Mouse (Mus musculus) testis, adult 2 months (tissue): ENCODE results near the gene Spg20.

Experiments
- CTCF ChIP-seq: fragments of 200-500 bp; IDR thresholded peaks from 2 replicates; pipeline ENCODE4 v1.5.1; 2012; ENCODE audit warnings: low read depth, mild to moderate bottlenecking, inconsistent platforms, low read length, moderate library complexity; ENCODE audit not compliant: control insufficient read depth, insufficient read depth, insufficient replicate concordance
- POLR2A ChIP-seq: fragments of 200-500 bp; IDR thresholded peaks from 2 replicates; pipeline ENCODE4 v1.6.1; 2012; ENCODE audit warnings: low read depth, mild to moderate bottlenecking, inconsistent platforms, low read length, moderate library complexity; ENCODE audit not compliant: control insufficient read depth

DNA sequence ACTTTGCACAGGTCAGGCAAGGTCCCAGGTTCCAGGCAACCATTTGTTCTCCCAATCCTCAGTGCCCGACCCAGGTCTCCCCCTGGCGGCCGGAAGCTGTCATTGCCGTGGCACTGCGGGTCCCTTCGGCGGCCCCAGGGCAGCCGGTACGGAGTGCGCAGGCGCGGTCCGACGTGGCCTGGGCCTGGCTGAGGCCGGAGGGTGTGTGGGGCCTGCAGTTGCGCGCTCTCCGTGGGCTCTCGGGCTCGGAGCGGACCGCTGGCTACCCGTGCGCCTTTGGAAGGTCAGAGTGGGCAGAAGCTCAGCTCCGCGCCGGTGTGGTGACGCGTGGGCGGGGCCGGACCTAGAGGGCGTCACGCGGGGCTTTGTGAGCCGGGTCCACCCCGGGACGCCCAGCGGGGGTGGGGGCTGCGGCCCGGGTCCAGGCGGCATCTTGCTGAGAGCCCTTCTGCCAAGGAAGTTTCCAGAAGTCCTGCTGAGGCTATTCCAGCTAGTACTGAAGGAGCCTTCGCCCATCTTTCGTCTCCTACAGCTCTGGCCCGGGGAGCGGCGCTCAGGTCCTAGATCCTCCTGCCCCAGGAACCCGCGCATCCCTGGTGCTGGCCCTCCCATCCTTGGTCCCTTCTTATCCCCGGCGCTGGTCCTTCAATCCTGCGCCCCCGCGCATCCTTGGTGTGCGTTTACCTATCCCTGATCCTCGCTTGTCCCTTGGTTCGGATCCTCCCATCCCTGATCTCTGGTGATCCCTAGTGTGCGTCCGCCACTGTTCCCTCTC is at the start of gene Spg20:
- peak; percentile 79 for TF ChIP-seq POLR2A
- peak; percentile 94 for TF ChIP-seq CTCF
